Mouse (Mus musculus) retina, postnatal 1 day (tissue): ENCODE measurements at regions not wholly inside any gene's neighbourhood (a gene's known extent, or its start where the extent isn't known, plus 50 kb on each side); places are given as distances from the start of the nearest gene placed in this dataset.

ENCODE experiments used
- DNase-seq: peaks from one replicate; pipeline ENCODE4 v3.0.0-alpha.2; 2012

GRCm38 (mm10) chr14:76700796-76701195, 144.1 kb upstream of the Serp2 start:
- no peak for DNase-seq

- no peak for DNase-seq
These were observed 143.5 kb upstream of the Serp2 start for GRCm38 (mm10) chr14:76700190-76700589.

GRCm38 (mm10) chr14:76698718-76699402, 142.2 kb upstream of the Serp2 start:
- DNase-seq: no peak

- DNase-seq: no peak
These were observed 140.0 kb upstream of the Serp2 start for GRCm38 (mm10) chr14:76696729-76697128.

- no peak for DNase-seq
These were observed 139.1 kb upstream of the Serp2 start for GRCm38 (mm10) chr14:76695691-76696355.

GRCm38 (mm10) chr14:76694894-76695293, 138.2 kb upstream of the Serp2 start:
- DNase-seq: no peak

- DNase-seq: no peak
These were observed 136.9 kb upstream of the Serp2 start for GRCm38 (mm10) chr14:76693351-76694317.

- no peak for DNase-seq
These were observed 131.3 kb upstream of the Serp2 start for GRCm38 (mm10) chr14:76687971-76688407.

- no peak for DNase-seq
These were observed 130.2 kb upstream of the Serp2 start for GRCm38 (mm10) chr14:76686762-76687453.

- DNase-seq: no peak
These were observed 129.4 kb upstream of the Serp2 start for GRCm38 (mm10) chr14:76685830-76686761.

- DNase-seq: no peak
These were observed 127.6 kb upstream of the Serp2 start for GRCm38 (mm10) chr14:76684327-76684726.

- no peak for DNase-seq
These were observed 125.1 kb upstream of the Serp2 start for GRCm38 (mm10) chr14:76681581-76682377.

- DNase-seq: no peak
These were observed 121.9 kb upstream of the Serp2 start for GRCm38 (mm10) chr14:76678512-76679134.

GRCm38 (mm10) chr14:76674949-76675348, 118.3 kb upstream of the Serp2 start:
- peak; percentile 57 for DNase-seq

GRCm38 (mm10) chr14:76673671-76674331, 117.1 kb upstream of the Serp2 start:
- no peak for DNase-seq

GRCm38 (mm10) chr14:76672899-76673298, 116.2 kb upstream of the Serp2 start:
- DNase-seq: no peak

- DNase-seq: no peak
These were observed 115.8 kb upstream of the Serp2 start for GRCm38 (mm10) chr14:76672442-76672841.

- no peak for DNase-seq
These were observed 114.3 kb upstream of the Serp2 start for GRCm38 (mm10) chr14:76671023-76671422.

- DNase-seq: no peak
These were observed 109.2 kb upstream of the Serp2 start for GRCm38 (mm10) chr14:76665754-76666371.
